Mouse (Mus musculus) v-Abl transformed pro-B cells (cell line): Measurements from ENCODE around the gene Txn1.

ENCODE experiments used
- in situ Hi-C, 2 experiments: fragments of 400-800 bp; cut with MboI; formaldehyde crosslinking; loops; one replicate each; pipeline ENCODE4 v1.15.1; 2025; ENCODE audit not compliant: unreplicated experiment in 2 of 2

Gene Txn1

DNA sequence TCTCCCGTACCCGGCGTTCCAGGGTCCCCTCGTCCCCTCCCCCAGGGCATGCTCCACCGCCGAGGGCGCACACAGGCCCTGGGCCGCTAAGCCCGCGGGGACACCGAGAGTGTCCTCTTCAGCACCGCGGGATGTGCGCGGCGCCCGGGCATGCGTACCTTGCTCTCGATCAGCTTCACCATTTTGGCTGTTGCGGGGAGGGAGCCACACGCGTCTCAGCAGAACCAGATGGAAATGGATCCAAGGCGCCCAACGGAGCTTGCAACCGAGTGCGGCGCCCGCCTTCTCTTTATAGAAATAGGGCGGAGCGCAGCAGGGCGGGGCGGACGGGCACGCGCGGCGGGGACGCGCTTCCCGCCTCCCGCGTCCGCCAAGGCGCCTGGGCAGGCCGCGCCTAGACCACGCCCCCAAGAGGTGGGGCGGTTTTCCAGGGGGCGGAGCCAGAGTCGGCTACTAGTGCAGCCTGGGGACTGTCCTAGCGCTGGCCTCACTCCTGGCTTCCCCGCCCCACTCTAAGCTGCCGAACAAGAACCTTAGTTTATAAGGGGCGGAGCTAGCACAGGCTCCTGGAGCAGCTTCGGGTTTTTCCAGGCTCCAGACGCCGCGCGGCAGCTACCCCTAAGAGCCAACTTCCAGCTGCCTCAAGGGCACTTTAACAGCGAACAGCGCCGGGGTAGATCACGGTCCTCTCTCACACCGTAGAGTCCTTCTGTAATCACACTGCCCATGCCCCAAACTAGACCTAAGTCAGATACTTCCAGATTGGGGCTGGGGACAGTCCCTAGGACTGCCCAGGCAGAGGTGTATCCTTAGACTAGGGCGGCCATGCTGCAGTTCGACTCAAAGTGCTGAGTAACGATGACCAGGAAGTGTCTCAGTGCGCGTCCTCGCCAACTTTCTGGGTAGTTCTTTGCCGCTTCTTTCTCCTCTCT, at the start of gene Txn1:
Gene Txn1, minus strand, starts transcription at position 383 of the 932 bp plus-strand sequence.
- in situ Hi-C loops, result no loop called here

DNA sequence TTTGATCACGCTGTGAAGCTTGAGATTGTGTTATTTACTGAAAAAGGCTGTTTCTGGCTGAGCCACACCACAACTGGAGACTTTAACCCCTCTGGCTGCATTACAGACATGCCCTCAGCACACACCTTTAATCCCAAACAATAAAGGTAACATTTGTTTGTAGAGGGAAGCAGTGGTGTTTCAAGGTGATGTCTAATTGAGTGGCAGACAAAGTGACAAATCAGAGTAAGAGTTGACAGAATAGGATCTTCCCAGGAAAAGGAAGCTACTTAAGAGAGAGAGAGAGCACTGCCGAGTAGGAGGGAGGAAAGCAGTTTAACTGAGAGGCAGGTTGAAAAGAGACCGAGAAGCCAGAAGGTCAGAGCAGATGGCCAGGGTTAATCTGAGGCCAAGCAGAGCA, 47.3 kb upstream of the Txn1 start:
- in situ Hi-C loops, result no loop called here

DNA sequence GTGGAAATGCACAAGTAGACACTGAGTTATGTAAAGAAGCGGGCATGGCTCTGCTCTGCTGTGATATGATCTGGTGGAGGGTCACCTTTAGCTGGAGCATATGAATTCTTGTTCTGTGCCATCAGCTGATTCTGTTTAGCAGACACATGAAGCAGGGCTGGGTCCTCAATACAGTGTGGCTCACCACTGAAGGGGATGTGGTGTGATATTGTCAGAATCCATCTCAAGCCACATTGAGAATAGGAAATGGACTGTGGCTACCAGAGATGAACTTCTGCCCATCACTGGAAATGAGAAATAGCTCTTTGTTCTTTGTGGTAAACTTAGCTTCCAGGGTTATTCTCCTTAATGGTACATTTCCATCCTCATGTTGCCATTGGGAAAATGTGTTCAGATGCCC, 35.2 kb upstream of the Txn1 start:
- in situ Hi-C loops, result no loop called here

DNA sequence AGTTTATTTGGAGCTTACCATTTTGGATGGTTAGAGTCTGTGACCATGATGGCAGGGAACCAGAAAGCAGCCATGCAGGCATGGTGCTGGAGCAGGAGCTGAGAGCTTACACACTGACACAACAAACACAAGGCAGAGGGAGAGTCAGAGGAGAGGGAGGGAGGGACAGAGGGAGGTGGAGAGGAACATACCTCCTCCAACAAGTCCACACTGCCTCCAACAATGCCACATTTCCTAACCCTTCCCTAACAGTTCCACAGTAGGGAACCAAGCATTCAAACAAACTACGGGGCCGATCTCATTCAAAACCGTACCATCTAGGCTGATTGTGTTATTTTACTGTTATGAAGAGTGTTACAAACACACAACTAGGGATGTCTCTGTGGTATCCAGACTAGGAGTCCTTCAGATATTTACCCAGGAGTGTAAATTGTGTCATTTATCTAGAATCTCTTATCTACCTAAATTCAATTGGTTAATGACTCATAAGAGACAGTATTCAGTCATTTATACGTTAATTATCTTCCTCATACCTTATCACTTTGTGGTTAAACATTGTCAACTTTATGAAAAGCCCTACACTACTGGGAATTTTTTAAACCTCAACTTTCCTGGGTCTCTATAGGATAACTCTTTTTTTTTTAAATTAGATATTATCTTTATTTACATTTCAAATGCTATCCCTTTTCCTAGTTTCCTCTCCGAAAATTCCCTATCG, 18.3 kb upstream of the Txn1 start:
- in situ Hi-C loops, result no loop called here

DNA sequence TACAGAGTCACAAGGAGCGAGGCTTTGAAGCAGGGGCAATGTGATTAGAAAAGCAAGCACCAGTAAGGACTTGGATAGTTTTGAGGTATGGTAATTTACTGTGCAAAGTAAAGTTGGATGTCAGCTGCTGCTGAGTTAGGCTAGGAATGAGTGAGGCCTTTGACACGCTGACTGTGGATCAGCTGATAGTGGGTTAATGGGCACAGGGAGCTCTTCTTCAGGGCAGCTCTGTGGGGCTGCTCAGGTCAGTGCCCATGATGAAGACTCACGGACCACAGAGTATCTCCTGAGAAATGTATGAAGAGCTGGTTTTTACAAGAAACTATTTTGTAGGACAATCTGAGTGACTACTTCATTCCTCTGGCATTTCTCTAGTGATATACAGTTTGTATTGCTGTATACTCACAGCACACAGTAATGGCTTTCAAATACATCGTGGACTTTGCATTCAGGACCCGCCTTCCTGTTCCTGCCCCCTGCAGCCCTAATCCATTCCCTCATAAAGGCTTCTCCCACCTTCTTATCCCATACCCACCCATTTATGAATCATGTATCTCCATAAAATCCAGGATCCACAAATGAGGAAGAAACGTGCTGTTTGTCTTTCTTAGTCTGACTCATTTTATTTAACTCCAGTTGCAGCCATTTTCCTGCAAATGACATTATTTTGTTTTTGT, 17.5 kb upstream of the Txn1 start:
- in situ Hi-C loops, result no loop called here

DNA sequence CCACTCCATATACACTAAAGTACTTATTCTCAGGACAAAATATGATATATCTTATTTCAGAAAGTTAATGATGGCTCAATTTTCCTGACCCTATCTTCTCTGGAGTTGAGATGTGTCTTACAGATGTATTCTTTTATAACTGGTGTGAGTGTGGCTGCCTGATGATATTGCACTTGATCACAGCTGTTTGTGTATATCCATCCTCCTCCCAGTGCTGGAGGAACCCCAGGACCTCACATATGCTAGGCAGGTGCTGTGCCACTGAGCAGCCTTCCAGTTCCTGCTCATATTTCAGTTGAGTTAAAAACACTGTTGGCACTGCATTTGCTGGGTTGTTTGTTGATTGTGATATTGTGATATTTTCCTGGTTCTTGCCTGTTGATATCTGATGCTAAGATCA, 14.1 kb upstream of the Txn1 start:
- in situ Hi-C loops, result no loop called here

DNA sequence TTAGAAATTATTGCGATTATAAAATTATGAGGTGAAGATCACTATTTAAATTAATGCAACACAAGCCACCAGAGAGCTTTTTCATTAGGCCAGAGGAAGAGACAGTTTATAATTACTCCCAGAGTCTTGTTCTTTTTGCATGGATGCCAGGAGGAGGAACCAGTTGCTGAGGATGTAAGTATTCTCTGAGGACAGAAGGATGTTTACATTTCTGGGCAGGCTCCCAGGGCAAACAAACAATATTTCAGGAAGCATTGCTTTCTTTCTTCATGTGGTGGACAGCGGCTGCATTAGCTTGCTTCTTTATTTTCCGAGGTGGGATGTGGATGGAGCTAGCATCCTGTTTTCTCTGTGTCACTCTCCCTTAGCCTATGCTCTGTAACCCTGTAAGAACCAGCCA, 11.0 kb upstream of the Txn1 start:
- in situ Hi-C loops, result no loop called here

DNA sequence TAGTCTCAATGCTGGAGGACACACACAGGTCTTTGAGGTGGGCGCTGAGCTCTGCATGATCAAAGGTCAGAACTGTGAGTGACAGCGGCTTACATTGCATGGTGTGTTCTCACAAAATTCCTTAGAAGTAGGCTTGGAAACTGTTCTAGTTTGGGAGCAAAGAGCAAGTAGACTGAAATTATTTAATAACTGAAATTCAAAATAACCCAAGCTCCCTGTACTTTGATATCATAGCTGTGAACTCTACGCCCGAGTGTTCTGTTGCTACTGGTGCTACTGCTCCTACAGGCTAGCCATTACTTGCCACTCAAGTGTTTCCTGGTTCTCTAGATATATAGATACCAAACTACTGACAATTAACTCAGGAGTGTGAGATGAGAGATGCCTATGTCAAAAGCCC, 9.3 kb upstream of the Txn1 start:
- in situ Hi-C loops, result no loop called here

DNA sequence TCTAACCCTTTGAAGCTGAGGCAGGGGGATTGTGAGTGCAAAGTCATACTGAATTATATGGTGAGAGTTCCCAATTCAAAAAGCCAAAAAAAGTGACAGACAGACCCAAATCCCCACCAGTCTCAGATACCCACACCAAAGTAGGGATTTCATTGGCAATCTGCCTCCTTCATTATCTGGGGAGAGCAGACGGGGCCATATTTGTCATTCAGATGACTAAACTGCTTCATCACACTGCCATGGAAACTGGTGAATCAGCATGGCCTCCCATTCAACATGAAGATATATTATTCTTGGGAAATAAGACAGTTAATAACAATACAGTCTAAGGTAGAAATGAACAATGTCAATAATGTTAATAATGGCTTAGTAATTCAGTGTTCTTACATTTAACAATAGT, 7.9 kb upstream of the Txn1 start:
- in situ Hi-C loops, result no loop called here

DNA sequence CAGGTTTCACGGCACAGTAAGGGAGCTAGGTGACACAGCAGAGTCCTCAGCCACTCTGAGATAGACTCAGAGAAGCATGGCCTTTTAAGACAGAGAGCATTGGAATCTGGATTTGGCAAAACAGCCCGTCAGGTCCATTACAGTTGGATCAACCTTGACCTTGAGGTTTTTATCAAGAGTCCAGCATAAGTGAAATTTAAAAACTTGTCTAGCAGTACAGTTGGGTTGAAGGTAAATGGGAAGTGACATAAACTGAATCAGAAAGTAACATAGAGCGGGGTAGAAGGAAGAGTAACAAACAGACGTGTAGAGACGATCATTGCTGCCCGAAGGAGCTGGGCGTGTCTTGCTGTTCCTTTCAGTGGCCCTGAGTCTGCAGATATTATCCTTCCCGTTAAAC, 2.8 kb upstream of the Txn1 start:
- in situ Hi-C loops, result no loop called here

DNA sequence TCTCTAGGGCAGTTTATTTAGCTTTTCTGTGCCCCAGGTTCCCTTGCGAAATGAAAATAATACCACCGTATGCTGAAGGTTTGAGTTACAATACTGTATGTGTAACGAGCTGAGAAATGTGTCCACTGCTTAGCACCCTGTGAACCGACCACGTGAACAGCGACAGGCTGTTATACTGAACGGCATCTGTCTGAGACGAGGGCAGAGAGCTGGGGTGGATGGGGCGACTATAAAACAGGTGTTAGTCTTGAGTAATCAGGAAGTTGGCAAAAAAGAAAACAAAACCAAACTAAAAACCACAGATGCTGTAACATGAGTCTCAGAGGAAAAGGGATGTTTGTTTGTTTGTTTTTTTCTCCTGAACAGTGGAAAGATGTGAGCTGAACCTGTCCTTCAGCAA, 1.9 kb upstream of the Txn1 start:
- in situ Hi-C loops, result no loop called here

DNA sequence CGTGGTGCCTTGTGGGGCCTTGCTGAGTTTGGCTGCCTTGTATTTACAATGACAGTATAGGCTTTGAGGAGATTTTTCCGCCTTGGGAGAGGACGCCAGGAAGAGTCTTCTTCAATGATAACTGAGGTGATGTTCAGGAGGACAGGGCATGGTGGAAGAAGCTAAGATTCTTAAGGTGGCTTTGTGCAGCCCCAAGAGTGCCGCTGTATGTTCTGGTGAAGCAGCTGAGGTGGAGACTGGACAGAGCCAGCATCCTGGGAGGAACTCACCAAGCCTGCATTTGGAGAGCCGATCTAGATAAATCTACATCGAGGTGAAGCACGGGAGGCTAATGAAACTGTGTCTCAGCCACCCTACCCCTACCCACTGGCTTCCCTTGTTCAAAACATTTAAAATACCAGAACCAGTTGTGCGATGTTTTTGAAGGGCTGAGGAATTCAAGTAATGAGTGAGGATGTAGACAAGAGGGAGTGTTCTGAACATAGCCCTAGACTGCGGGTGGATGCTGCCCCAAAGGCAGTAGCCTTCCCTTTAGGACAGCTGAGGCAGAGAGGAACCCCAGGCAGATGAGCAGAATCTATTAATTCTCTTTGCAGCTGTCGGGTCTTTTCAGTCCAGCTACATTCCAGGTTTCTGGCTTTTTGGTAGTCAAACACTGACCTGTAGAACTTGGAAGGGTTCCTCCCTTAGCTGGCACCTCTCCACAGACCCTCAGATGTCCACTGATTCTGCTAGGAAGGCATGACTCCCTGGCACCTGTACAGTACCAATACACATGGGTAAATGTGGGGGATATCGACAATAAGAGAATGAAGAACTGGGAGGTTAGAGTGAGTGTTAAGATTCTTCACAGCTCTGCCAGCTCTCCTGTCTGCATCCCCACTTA, 1.2 kb upstream of the Txn1 start:
- in situ Hi-C loops, result no loop called here

DNA sequence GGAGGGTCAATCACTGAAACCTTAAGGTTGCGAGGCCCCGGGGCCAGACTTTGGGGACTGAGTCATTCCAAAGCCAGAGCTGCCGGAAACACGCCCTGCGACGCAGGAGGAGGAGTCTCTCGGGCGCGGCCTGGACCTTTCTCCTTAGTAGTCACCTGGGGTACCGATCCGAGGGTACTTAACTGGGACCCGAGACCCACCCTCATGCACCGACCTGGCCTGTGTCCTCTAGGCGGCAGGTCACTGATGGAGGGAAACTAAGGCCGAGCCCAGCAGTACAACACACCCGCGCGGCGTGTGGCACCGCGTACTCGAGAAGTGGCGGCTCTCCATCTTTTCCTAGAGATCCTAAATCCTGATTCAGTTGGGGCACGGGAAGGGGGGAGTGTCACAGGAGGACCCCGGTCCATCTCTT, 660 bp downstream of the Txn1 start:
- in situ Hi-C loops, result no loop called here

DNA sequence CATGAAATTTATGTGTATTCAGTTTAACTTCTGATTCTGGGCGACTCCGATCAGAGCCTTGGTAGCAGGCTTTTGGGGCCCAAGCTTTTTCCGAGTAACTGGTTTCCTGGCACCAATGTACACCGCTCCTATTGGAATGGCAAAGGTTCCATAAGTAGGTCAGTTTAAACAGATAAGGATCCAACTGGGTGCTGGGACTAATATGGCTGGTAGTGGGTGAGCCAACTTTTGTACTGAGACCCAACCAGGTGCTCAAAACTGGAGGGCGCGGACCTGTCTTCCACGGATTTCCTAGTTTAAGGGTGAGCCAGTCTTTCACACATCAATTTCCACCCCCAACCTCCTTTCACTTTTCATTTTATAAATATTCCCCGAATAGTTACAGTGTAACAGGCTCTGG, 1.2 kb downstream of the Txn1 start:
- in situ Hi-C loops, result no loop called here

DNA sequence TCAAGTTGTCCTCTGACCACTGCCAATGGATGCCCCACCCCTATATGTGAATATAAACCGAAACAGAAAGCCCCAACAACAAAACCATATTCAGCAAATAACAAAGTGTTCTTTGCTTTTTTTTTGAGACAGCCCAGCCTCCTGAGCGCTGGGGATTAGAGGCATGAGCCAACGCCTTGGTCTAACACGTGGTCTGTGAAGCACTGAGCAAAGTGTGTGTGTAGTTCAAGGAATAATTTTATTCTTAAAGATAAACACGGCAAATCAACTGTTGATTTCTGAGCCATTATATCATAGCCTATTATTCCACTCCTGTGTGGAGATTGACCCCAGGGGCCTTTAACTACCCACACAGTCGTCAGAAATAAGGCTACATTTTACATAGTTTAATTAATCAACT, 1.6 kb downstream of the Txn1 start:
- in situ Hi-C loops, result no loop called here

DNA sequence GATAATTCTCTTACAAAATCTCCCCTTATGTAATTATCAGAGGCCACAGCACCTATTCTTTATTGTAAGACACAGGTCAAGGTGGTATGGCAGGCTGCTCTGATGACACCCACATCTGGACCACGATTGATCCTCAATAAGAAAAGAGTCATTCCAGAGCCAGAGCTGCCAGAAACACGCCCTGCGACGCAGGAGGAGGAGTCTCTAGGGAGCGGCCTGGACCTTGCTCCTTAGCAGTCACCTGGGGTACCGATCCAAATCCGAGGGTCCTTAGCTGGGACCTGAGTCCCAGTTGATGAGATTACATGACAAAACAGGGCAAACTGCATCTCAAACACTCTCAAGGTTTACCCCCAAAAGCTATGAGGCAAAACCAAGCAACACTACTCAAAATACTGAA, 2.4 kb downstream of the Txn1 start:
- in situ Hi-C loops, result no loop called here

DNA sequence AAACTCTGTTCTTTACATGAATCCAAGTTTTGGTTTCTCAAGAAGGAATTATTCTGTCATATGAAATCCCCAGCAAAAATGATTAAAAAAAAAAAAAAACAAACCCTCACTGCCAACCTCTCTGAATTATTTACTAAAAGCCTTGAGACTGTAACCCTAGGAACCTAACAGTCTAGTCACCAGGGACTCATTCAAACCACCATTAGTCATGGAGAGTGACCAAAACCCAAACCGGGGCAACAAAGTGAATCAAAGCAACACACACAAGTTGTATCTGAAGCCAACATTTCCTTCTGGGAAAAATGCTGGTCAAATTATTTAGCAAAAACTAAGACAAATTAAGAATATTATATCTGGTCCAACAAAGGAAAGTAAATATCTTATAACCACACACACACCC, 3.3 kb downstream of the Txn1 start:
- in situ Hi-C loops, result no loop called here

DNA sequence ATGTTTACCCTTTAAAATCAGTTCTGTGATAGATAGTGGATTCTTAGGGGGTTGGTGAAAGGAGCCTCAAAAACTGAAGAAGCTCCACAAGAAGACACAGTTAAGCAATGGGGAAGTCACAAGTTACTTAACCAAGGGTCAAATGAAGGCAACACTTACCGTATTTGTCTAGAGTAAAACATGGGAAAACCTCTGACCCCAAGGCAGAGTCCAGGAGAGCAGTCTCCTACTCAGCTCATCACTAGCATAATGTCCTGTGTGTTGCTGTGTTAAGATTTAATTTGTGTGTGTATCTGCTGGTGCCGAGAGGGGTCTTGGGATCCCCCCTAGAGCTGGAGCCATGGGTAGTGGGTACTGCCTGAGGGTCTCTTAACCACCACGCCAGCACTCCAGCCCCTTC, 3.8 kb downstream of the Txn1 start:
- in situ Hi-C loops, result no loop called here

DNA sequence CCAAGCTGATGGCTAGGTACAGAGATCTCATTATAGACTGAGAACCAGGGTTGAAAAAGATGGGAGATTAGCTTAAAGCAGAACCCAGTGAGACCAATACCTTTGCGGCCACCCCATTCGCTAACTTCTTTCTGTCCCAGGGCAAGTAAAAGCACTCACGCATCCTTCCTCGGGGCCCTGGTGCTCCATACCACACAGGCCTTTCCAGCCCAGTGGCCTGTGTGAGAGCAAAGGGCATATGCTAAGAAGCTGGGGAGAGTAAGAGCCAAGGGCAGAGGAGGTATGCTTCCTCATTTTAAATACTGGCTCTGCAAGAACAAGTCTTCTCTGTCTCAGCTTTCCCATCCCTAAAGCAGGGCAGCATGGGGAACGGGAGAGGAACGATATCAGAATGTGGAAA, 6.3 kb downstream of the Txn1 start:
- in situ Hi-C loops, result no loop called here

DNA sequence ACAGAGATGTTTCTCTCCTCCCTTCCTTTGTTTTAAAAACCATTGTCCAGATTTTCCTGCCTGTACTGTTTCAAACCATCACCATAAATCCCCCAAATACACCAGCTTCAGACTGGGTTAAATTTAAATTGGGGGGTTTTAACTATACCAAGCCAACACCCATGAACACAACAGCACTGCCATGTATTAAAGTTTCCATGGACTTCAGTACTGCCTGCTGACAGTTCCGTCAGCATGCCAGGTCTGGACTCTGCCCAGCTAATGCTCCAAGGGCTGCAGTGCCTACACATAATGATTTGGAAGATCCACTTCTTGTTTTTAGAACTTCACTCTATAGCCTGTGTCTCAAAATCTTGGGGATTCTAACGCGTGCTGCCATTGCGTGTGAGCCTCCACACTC, 8.7 kb downstream of the Txn1 start:
- in situ Hi-C loops, result no loop called here

DNA sequence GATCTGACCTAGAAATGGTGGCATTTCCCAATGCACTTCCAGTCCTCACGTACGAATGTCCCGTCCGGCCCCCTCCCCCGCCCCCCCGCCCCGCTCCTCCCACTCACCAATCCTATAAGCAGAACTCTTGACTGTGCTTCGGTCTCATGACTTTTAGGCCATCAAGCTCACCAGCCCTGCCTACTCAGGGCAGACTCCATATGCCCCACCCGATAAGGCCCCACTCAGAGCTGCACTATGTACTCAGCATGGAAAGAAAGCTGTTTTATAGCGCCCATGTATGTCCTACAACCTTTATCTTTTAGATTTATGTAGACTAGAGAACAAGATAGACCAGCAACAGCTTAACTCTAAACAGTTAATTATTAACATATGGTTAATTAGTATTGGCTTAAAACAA, 9.2 kb downstream of the Txn1 start:
- in situ Hi-C loops, result no loop called here
